Mouse (Mus musculus) heart, postnatal 0 days (tissue): ENCODE measurements at regions not wholly inside any gene's neighbourhood (a gene's known extent, or its start where the extent isn't known, plus 50 kb on each side); places are given as distances from the start of the nearest gene placed in this dataset.

ENCODE experiments used
- CTCF ChIP-seq: IDR thresholded peaks from 2 replicates; pipeline ENCODE4 v1.5.1; 2016; ENCODE audit warnings: antibody characterized with exemption, control low read depth, low read depth
- EP300 ChIP-seq: IDR thresholded peaks from 2 replicates; pipeline ENCODE4 v1.6.1; 2016; ENCODE audit warnings: antibody characterized with exemption, low read depth

DNA sequence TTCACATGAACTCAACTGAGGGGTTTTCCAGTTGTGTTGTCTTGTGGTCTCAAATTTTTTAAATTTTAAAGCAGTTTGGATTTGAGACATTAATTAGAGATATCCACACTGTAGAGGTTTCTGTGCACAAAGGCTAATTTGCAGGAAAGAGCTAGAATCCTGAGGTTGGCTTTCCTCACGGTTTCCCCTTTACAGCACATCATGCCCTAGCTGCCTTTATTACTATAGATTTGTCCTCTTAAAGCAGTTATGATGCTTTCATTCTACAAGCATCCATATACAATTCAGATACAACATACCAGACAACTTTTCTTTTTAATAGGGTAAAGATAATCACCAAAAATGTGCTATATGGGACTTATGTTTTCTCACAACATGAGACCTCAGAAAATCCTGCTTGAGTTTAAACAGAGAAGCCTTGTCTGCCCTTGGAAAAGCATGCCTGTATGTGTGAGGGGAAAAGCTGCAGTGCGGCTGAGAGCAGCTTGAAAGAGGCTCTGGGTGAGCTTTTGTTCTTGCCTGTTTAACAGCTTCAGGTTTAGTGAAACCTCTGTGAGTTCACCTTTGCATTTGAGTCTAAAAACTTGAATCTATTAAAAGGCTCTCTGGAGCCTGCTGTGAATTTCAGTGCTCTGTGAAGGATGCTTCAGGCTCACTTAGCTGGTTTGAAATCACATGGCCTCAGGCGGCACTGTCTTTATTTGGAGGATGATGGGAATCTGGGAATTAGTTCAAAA, 425.0 kb upstream of the Gm5150 start:
- no peak for TF ChIP-seq CTCF
- no peak for TF ChIP-seq EP300
